Mouse (Mus musculus): ENCODE measurements around the gene Mrps6. TPM values are rescaled to one million over a fixed set of nuclear protein-coding genes. Genes with fewer than 3 reads are reported as not detected.

Gene Mrps6
- polyA plus RNA-seq, 1 experiment, result 156 TPM

Other genes with a start within 250 kb of the Mrps6 start
- 0.14 TPM in 1 of 2 replicates, not detected in the other for gene Gm49711, start within 50 bp of the Mrps6 start, polyA plus RNA-seq (2012; rRNA removed)
- gene Slc5a3, start 52 bp downstream of the Mrps6 start, polyA plus RNA-seq (2012; rRNA removed), result 15.6 and 21.6 TPM in 2 replicates
- gene Kcne2, start 234.1 kb downstream of the Mrps6 start, polyA plus RNA-seq (2012; rRNA removed), result not detected in 2 replicates
- 14.4 and 20.0 TPM in 2 replicates for gene Smim11, start 243.0 kb downstream of the Mrps6 start, polyA plus RNA-seq (2012; rRNA removed)